Mouse (Mus musculus): ENCODE measurements around the gene Arhgef10l. TPM values are rescaled to one million over a fixed set of nuclear protein-coding genes. Genes with fewer than 3 reads are reported as not detected.
A peak's percentile ranks its signal among the peaks of the same experiment; 100 is the strongest.

Arhgef10l gene
- polyA plus RNA-seq, 1 experiment from 2014 or later = 24.6 TPM

- DNase-seq (no peak), ATAC-seq (ENCODE audit: low FRiP score, low TSS enrichment) (no peak)
- H3K4me2 ChIP-seq (ENCODE audit: low read length) = no peak overlapping the region
- H3K9me3 ChIP-seq (ENCODE audit: control insufficient read depth, low read length) = no peaks in the 10 kb centered on the region
- H3K4me3 ChIP-seq (replicated peaks; ENCODE audit: low read depth, low read length) = no peak overlapping the region
- H3K27ac ChIP-seq (replicated peaks; ENCODE audit: low read depth, low read length) = no peak overlapping the region
- no peaks in the 10 kb centered on the region for H3K27me3 ChIP-seq (ENCODE audit: control insufficient read depth, insufficient read depth, low read length)
- H3K4me1 ChIP-seq (ENCODE audit: control insufficient read depth, insufficient read depth, low read length) = no peaks in the 10 kb centered on the region
- no peaks in the 10 kb centered on the region for H3K36me3 ChIP-seq (ENCODE audit: control insufficient read depth, insufficient read depth, low read length)
- no peak overlapping the region for H3K9ac ChIP-seq (replicated peaks; ENCODE audit: low read length)
- WGBS = 43% methylated on average over 12 of the region's 12 CpGs
Observed at GRCm38 (mm10) chr4:140673527-140674264, 7.9 kb upstream of the Arhgef10l start.

- Histone ChIP-seq H3K27me3 (ENCODE audit: control insufficient read depth, insufficient read depth, low read length) (no peaks in the 10 kb centered on the region), H3K4me3 (replicated peaks; ENCODE audit: low read depth, low read length) (no peak overlapping the region), H3K36me3 (ENCODE audit: control insufficient read depth, insufficient read depth, low read length) (no peaks in the 10 kb centered on the region), H3K9ac (replicated peaks; ENCODE audit: low read length) (no peak overlapping the region), H3K9me3 (ENCODE audit: control insufficient read depth, low read length) (no peaks in the 10 kb centered on the region), H3K27ac (replicated peaks; ENCODE audit: low read depth, low read length) (no peak overlapping the region), H3K4me1 (ENCODE audit: control insufficient read depth, insufficient read depth, low read length) (0 out of 2 replicates have a peak, but pooled peaks cover under 1% of the 10 kb centered on the region), H3K4me2 (ENCODE audit: low read length) (no peak overlapping the region)
- ATAC-seq (ENCODE audit: low FRiP score, low TSS enrichment) = no peak
- DNase-seq = no peak
- 92% methylated on average over 8 of the region's 8 CpGs for WGBS
Observed at GRCm38 (mm10) chr4:140667802-140668201, 2.0 kb upstream of the Arhgef10l start.

GRCm38 (mm10) chr4:140665053-140665452 lies 759 bp downstream of the Arhgef10l start:
- Histone ChIP-seq H3K27ac (replicated peaks; ENCODE audit: low read depth, low read length) (no peak overlapping the region), H3K9me3 (ENCODE audit: control insufficient read depth, low read length) (no peaks in the 10 kb centered on the region), H3K9ac (replicated peaks; ENCODE audit: low read length) (no peak overlapping the region), H3K4me3 (replicated peaks; ENCODE audit: low read depth, low read length) (no peak overlapping the region), H3K36me3 (ENCODE audit: control insufficient read depth, insufficient read depth, low read length) (no peaks in the 10 kb centered on the region), H3K4me2 (ENCODE audit: low read length) (no peak overlapping the region), H3K27me3 (ENCODE audit: control insufficient read depth, insufficient read depth, low read length) (no peaks in the 10 kb centered on the region), H3K4me1 (ENCODE audit: control insufficient read depth, insufficient read depth, low read length) (0 out of 2 replicates have a peak, but pooled peaks cover 5% of the 10 kb centered on the region)
- no peak for ATAC-seq (ENCODE audit: low FRiP score, low TSS enrichment)
- DNase-seq = no peak
- 71% methylated on average over 7 of the region's 7 CpGs for WGBS

- H3K27ac ChIP-seq (replicated peaks; ENCODE audit: low read depth, low read length) = no peak overlapping the region
- ATAC-seq (ENCODE audit: low FRiP score, low TSS enrichment) (no peak), DNase-seq (no peak)
- H3K4me3 ChIP-seq (replicated peaks; ENCODE audit: low read depth, low read length) = no peak overlapping the region
- H3K9me3 ChIP-seq (ENCODE audit: control insufficient read depth, low read length) = no peaks in the 10 kb centered on the region
- WGBS = 36% methylated on average over 10 of the region's 10 CpGs
- no peak overlapping the region for H3K9ac ChIP-seq (replicated peaks; ENCODE audit: low read length)
- H3K27me3 ChIP-seq (ENCODE audit: control insufficient read depth, insufficient read depth, low read length) = no peaks in the 10 kb centered on the region
- no peak overlapping the region for H3K4me2 ChIP-seq (ENCODE audit: low read length)
- no peaks in the 10 kb centered on the region for H3K36me3 ChIP-seq (ENCODE audit: control insufficient read depth, insufficient read depth, low read length)
- H3K4me1 ChIP-seq (ENCODE audit: control insufficient read depth, insufficient read depth, low read length) = peaks cover 13% of the 10 kb centered on the region
Observed at GRCm38 (mm10) chr4:140662882-140663585, 2.8 kb downstream of the Arhgef10l start.

- H3K4me3 ChIP-seq (replicated peaks; ENCODE audit: low read depth, low read length) = no peak overlapping the region
- no peaks in the 10 kb centered on the region for H3K36me3 ChIP-seq (ENCODE audit: control insufficient read depth, insufficient read depth, low read length)
- peaks cover 17% of the 10 kb centered on the region for H3K4me1 ChIP-seq (ENCODE audit: control insufficient read depth, insufficient read depth, low read length)
- DNase-seq (no peak), ATAC-seq (ENCODE audit: low FRiP score, low TSS enrichment) (no peak)
- H3K9me3 ChIP-seq (ENCODE audit: control insufficient read depth, low read length) = no peaks in the 10 kb centered on the region
- H3K9ac ChIP-seq (replicated peaks; ENCODE audit: low read length) = no peak overlapping the region
- no peaks in the 10 kb centered on the region for H3K27me3 ChIP-seq (ENCODE audit: control insufficient read depth, insufficient read depth, low read length)
- no peak overlapping the region for H3K27ac ChIP-seq (replicated peaks; ENCODE audit: low read depth, low read length)
- 39% methylated on average over 7 of the region's 7 CpGs for WGBS
- H3K4me2 ChIP-seq (ENCODE audit: low read length) = no peak overlapping the region
Observed at GRCm38 (mm10) chr4:140662453-140662852, 3.4 kb downstream of the Arhgef10l start.

GRCm38 (mm10) chr4:140661406-140662022 lies 4.3 kb downstream of the Arhgef10l start:
- no peak for ATAC-seq (ENCODE audit: low FRiP score, low TSS enrichment)
- 81% methylated on average over 18 of the region's 18 CpGs for WGBS
- no peak overlapping the region for H3K4me2 ChIP-seq (ENCODE audit: low read length)

GRCm38 (mm10) chr4:140657681-140658575 lies 7.9 kb downstream of the Arhgef10l start:
- no peaks in the 10 kb centered on the region for H3K27me3 ChIP-seq (ENCODE audit: control insufficient read depth, insufficient read depth, low read length)
- no peaks in the 10 kb centered on the region for H3K36me3 ChIP-seq (ENCODE audit: control insufficient read depth, insufficient read depth, low read length)
- DNase-seq (peak; percentile 81), ATAC-seq (ENCODE audit: low FRiP score, low TSS enrichment) (peak; percentile 89)
- H3K9ac ChIP-seq (replicated peaks; ENCODE audit: low read length) = peak overlapping the region; percentile 29; the same call in 1 of the 2 replicates
- H3K4me2 ChIP-seq (ENCODE audit: low read length) = peak overlapping the region; percentile 39
- under 1% methylated on average over 24 of the region's 24 CpGs for WGBS
- no peak overlapping the region for H3K4me3 ChIP-seq (replicated peaks; ENCODE audit: low read depth, low read length)
- H3K9me3 ChIP-seq (ENCODE audit: control insufficient read depth, low read length) = no peaks in the 10 kb centered on the region
- peaks cover 22% of the 10 kb centered on the region for H3K4me1 ChIP-seq (ENCODE audit: control insufficient read depth, insufficient read depth, low read length)
- H3K27ac ChIP-seq (replicated peaks; ENCODE audit: low read depth, low read length) = peak overlapping the region; percentile 91

More at GRCm38 (mm10) chr4:140661406-140662022, 4.3 kb downstream of the Arhgef10l start:
- Histone ChIP-seq H3K9ac (replicated peaks; ENCODE audit: low read length) (no peak overlapping the region), H3K4me1 (ENCODE audit: control insufficient read depth, insufficient read depth, low read length) (peaks cover 18% of the 10 kb centered on the region), H3K27ac (replicated peaks; ENCODE audit: low read depth, low read length) (no peak overlapping the region), H3K36me3 (ENCODE audit: control insufficient read depth, insufficient read depth, low read length) (no peaks in the 10 kb centered on the region), H3K4me3 (replicated peaks; ENCODE audit: low read depth, low read length) (no peak overlapping the region), H3K9me3 (ENCODE audit: control insufficient read depth, low read length) (no peaks in the 10 kb centered on the region), H3K27me3 (ENCODE audit: control insufficient read depth, insufficient read depth, low read length) (no peaks in the 10 kb centered on the region)
- DNase-seq = no peak

GRCm38 (mm10) chr4:140656529-140656928 lies 9.3 kb downstream of the Arhgef10l start:
- Histone ChIP-seq H3K27me3 (ENCODE audit: control insufficient read depth, insufficient read depth, low read length) (no peaks in the 10 kb centered on the region), H3K36me3 (ENCODE audit: control insufficient read depth, insufficient read depth, low read length) (no peaks in the 10 kb centered on the region), H3K4me2 (ENCODE audit: low read length) (no peak overlapping the region), H3K9ac (replicated peaks; ENCODE audit: low read length) (no peak overlapping the region), H3K4me1 (ENCODE audit: control insufficient read depth, insufficient read depth, low read length) (peaks cover 17% of the 10 kb centered on the region), H3K27ac (replicated peaks; ENCODE audit: low read depth, low read length) (peak overlapping the region; percentile 91), H3K9me3 (ENCODE audit: control insufficient read depth, low read length) (no peaks in the 10 kb centered on the region), H3K4me3 (replicated peaks; ENCODE audit: low read depth, low read length) (no peak overlapping the region)
- WGBS = 69% methylated on average over 8 of the region's 8 CpGs
- DNase-seq = no peak
- no peak for ATAC-seq (ENCODE audit: low FRiP score, low TSS enrichment)

All from midbrain, embryonic 14.5 days (tissue).